Mouse (Mus musculus) intestine, embryonic 14.5 days (tissue): ENCODE data around the gene Slc39a7. TPM values are rescaled to one million over a fixed set of nuclear protein-coding genes. Genes with fewer than 3 reads are reported as not detected.
"Not testable (repeated sequence)": the region's sequence is repeated elsewhere in the genome, so short reads cannot be mapped to it uniquely, and the experiment has no call there.

Experiments used
- ATAC-seq: fragments of 200-750 bp; cut with Nextera tagmentation; replicated peaks from 2 replicates; pipeline ENCODE4 v1.8.0; 2017; ENCODE audit warnings: low read depth, moderate number of reproducible peaks, moderate TSS enrichment, moderate library complexity; ENCODE audit not compliant: low FRiP score, low TSS enrichment
- DNase-seq: peaks from one replicate; pipeline ENCODE4 v3.0.0-alpha.2; 2018; ENCODE audit warnings: low spot score
- H3K27ac ChIP-seq: fragments of 300-500 bp; sonication (generic); 2 replicates; pipeline ENCODE4 v1.5.1; 2014; ENCODE audit warnings: low read depth, mild to moderate bottlenecking, control low read depth
- H3K27me3 ChIP-seq: fragments of 300-500 bp; sonication (generic); replicated peaks from 2 replicates; pipeline ENCODE4 v1.6.1; 2014; ENCODE audit warnings: low read length, control low read depth; ENCODE audit not compliant: control insufficient read depth, insufficient read depth
- H3K36me3 ChIP-seq: fragments of 300-500 bp; sonication (generic); 2 replicates; pipeline ENCODE4 v1.6.1; 2014; ENCODE audit warnings: low read length, control low read depth; ENCODE audit not compliant: control insufficient read depth, insufficient read depth
- H3K4me1 ChIP-seq: fragments of 300-500 bp; sonication (generic); replicated peaks from 2 replicates; pipeline ENCODE4 v1.6.1; 2014; ENCODE audit warnings: low read length, control low read depth, mixed read lengths; ENCODE audit not compliant: control insufficient read depth, insufficient read depth
- H3K4me2 ChIP-seq: fragments of 300-500 bp; sonication (generic); 2 replicates; pipeline ENCODE4 v1.6.1; 2014; ENCODE audit warnings: low read length
- H3K4me3 ChIP-seq: fragments of 300-500 bp; sonication (generic); 2 replicates; pipeline ENCODE4 v1.5.1; 2014; ENCODE audit warnings: low read depth, low read length, control low read depth, mixed read lengths
- H3K9ac ChIP-seq: fragments of 300-500 bp; sonication (generic); 2 replicates; pipeline ENCODE4 v1.6.1; 2014; ENCODE audit warnings: mild to moderate bottlenecking, low read length
- H3K9me3 ChIP-seq: fragments of 300-500 bp; sonication (generic); 2 replicates; pipeline ENCODE4 v1.6.1; 2016; ENCODE audit warnings: low read length, control low read depth; ENCODE audit not compliant: control insufficient read depth
- WGBS: fragments of 180-500 bp; shearing (Covaris S2); extraction: QIAGEN DNeasy Blood & Tissue Kit; methylation state at CpG from one replicate; pipeline ENCODE4 v1.1.7; 2014; 5-methylcytosine and 5-hydroxymethylcytosine counted together
- polyA plus RNA-seq: library from polyadenylated mRNA; unstranded; fragments of >200 nt; fragmentation: Nextera tagmentation; extraction: Ambion mirVana; gene quantifications from 2 replicates; pipeline ENCODE4 v1.2.1, GENCODE M21; 2014

Gene Slc39a7
- polyA plus RNA-seq, 1 experiment from 2014 or later: 89.5 TPM

GRCm38 (mm10) chr17:34022414-34022783 is 9.1 kb downstream of the Slc39a7 start:
- H3K27me3 ChIP-seq: no peaks in the 10 kb centered on the region
- ATAC-seq: no peak
- DNase-seq: peak; percentile 37
- no peak overlapping the region for H3K27ac ChIP-seq
- H3K4me2 ChIP-seq: no peak overlapping the region
- 93% methylated on average over 14 of the region's 14 CpGs for WGBS
- H3K4me1 ChIP-seq: peaks cover 22% of the 10 kb centered on the region
- H3K9ac ChIP-seq: no peak overlapping the region
- H3K36me3 ChIP-seq: peaks cover 19% of the 10 kb centered on the region
- 0 out of 2 replicates have a peak, but pooled peaks cover 2% of the 10 kb centered on the region for H3K9me3 ChIP-seq
- no peak overlapping the region for H3K4me3 ChIP-seq

- DNase-seq: peak; percentile 36
- WGBS: 94% methylated on average over 19 of the region's 23 CpGs
- Histone ChIP-seq H3K27ac (no peak overlapping the region), H3K27me3 (no peaks in the 10 kb centered on the region), H3K9ac (no peak overlapping the region), H3K9me3 (0 out of 2 replicates have a peak, but pooled peaks cover 2% of the 10 kb centered on the region), H3K4me2 (no peak overlapping the region), H3K36me3 (peaks cover 19% of the 10 kb centered on the region), H3K4me3 (no peak overlapping the region), H3K4me1 (peaks cover 16% of the 10 kb centered on the region)
- no peak for ATAC-seq
Measured at GRCm38 (mm10) chr17:34021539-34022413, 9.7 kb downstream of the Slc39a7 start.

GRCm38 (mm10) chr17:34013436-34013835 is 18.0 kb downstream of the Slc39a7 start:
- H3K27me3 ChIP-seq: no peaks in the 10 kb centered on the region
- WGBS: 96% methylated on average over 8 of the region's 8 CpGs
- no peaks in the 10 kb centered on the region for H3K4me1 ChIP-seq
- ATAC-seq (no peak), DNase-seq (no peak)
- H3K4me3 ChIP-seq: no peak overlapping the region
- H3K36me3 ChIP-seq: no peaks in the 10 kb centered on the region
- no peak overlapping the region for H3K27ac ChIP-seq
- H3K9me3 ChIP-seq: 0 out of 2 replicates have a peak, but pooled peaks cover 2% of the 10 kb centered on the region
- no peak overlapping the region for H3K9ac ChIP-seq
- H3K4me2 ChIP-seq: no peak overlapping the region

- H3K4me1 ChIP-seq: no peaks in the 10 kb centered on the region
- no peak overlapping the region for H3K4me3 ChIP-seq
- no peak overlapping the region for H3K27ac ChIP-seq
- H3K9ac ChIP-seq: no peak overlapping the region
- no peaks in the 10 kb centered on the region for H3K27me3 ChIP-seq
- ATAC-seq (no peak), DNase-seq (no peak)
- no peak overlapping the region for H3K4me2 ChIP-seq
- no peaks in the 10 kb centered on the region for H3K36me3 ChIP-seq
- WGBS: 71% methylated on average over 5 of the region's 5 CpGs
- H3K9me3 ChIP-seq: 0 out of 2 replicates have a peak, but pooled peaks cover 2% of the 10 kb centered on the region
Measured at GRCm38 (mm10) chr17:34010156-34010555, 21.3 kb downstream of the Slc39a7 start.

GRCm38 (mm10) chr17:34006570-34006969 is 24.9 kb downstream of the Slc39a7 start:
- 44% methylated on average over 2 of the region's 2 CpGs for WGBS
- H3K4me2 ChIP-seq: no peak overlapping the region
- H3K27me3 ChIP-seq: 0 out of 2 replicates have a peak, but pooled peaks cover 3% of the 10 kb centered on the region
- ATAC-seq (no peak), DNase-seq (no peak)
- H3K27ac ChIP-seq: no peak overlapping the region
- H3K9ac ChIP-seq: no peak overlapping the region
- no peaks in the 10 kb centered on the region for H3K36me3 ChIP-seq
- no peak overlapping the region for H3K4me3 ChIP-seq
- H3K9me3 ChIP-seq: no peaks in the 10 kb centered on the region
- H3K4me1 ChIP-seq: no peaks in the 10 kb centered on the region

- H3K4me2 ChIP-seq: no peak overlapping the region
- no peaks in the 10 kb centered on the region for H3K36me3 ChIP-seq
- no peaks in the 10 kb centered on the region for H3K9me3 ChIP-seq
- H3K27me3 ChIP-seq: peaks cover 23% of the 10 kb centered on the region
- H3K9ac ChIP-seq: no peak overlapping the region
- no peak for ATAC-seq
- WGBS: 7% methylated on average over 5 of the region's 5 CpGs
- H3K4me3 ChIP-seq: no peak overlapping the region
- DNase-seq: peak; percentile 79
- H3K27ac ChIP-seq: no peak overlapping the region
- H3K4me1 ChIP-seq: 0 out of 2 replicates have a peak, but pooled peaks cover 4% of the 10 kb centered on the region
Measured at GRCm38 (mm10) chr17:34003426-34003825, 28.1 kb downstream of the Slc39a7 start.

GRCm38 (mm10) chr17:34000796-34001195 is 30.7 kb downstream of the Slc39a7 start:
- not testable (repeated sequence) for DNase-seq, H3K4me2 ChIP-seq, H3K36me3 ChIP-seq, H3K9ac ChIP-seq, ATAC-seq, H3K4me1 ChIP-seq, H3K9me3 ChIP-seq, H3K4me3 ChIP-seq, H3K27ac ChIP-seq
- 47% methylated on average over 2 of the region's 2 CpGs for WGBS
- peaks cover 23% of the 10 kb centered on the region for H3K27me3 ChIP-seq

GRCm38 (mm10) chr17:34000150-34000537 is 31.3 kb downstream of the Slc39a7 start, which contains the start of gene H2-K1:
TSS of gene H2-K1 (minus strand) at chr17:34000347.
- Histone ChIP-seq H3K4me1 (0 out of 2 replicates have a peak, but pooled peaks cover 4% of the 10 kb centered on the region), H3K27ac (no peak within 1 kb of the TSS), H3K4me2 (peak within 1 kb of the TSS; percentile 94), H3K27me3 (peaks cover 23% of the 10 kb centered on the region), H3K4me3 (peak within 1 kb of the TSS; percentile 47), H3K9me3 (no peaks in the 10 kb centered on the region), H3K9ac (peak within 1 kb of the TSS; percentile 37), H3K36me3 (no peaks in the 10 kb centered on the region)
- under 1% methylated on average over 28 of the region's 30 CpGs for WGBS
- ATAC-seq (peak; percentile 90), DNase-seq (peak; percentile 83)
